15 mouse cellular contexts compared by ENCODE assay signal in genomic region chr6:135370954-135371353, GRCm38 (mm10).
"Had no signal": no experiment of that assay in that cellular context is flagged by ENCODE, and none has a peak within 500 bp of the region (broad histone marks: within the 10 kb centered on the region; RNA-seq: fewer than 3 reads in every experiment).

No protein-coding gene starts in this region.

- H3K27ac ChIP-seq: kidney, postnatal 0 days; limb, embryonic 12.5 days; liver, embryonic 13.5 days; lung, embryonic 15.5 days; midbrain, embryonic 12.5 days; stomach, embryonic 15.5 days had no signal

- H3K4me3 ChIP-seq: limb, embryonic 12.5 days; liver, embryonic 13.5 days; lung, embryonic 15.5 days; midbrain, embryonic 12.5 days; stomach, embryonic 15.5 days had no signal

- H3K9me3 ChIP-seq: limb, embryonic 12.5 days; liver, embryonic 13.5 days; lung, embryonic 15.5 days; midbrain, embryonic 12.5 days; stomach, embryonic 15.5 days had no signal

- H3K36me3 ChIP-seq: limb, embryonic 12.5 days; liver, embryonic 13.5 days; lung, embryonic 15.5 days; midbrain, embryonic 12.5 days; stomach, embryonic 15.5 days had no signal

- H3K27me3 ChIP-seq: lung, embryonic 15.5 days; stomach, embryonic 15.5 days had no signal

- H3K4me1 ChIP-seq: liver, embryonic 13.5 days had no signal

- H3K9ac ChIP-seq: limb, embryonic 12.5 days; liver, embryonic 13.5 days; liver, postnatal 0 days; lung, embryonic 15.5 days; midbrain, embryonic 12.5 days; stomach, embryonic 15.5 days had no signal

- H3K4me2 ChIP-seq: limb, embryonic 12.5 days; liver, embryonic 13.5 days; lung, embryonic 15.5 days; midbrain, embryonic 12.5 days; stomach, embryonic 15.5 days had no signal

- ATAC-seq: liver, postnatal 0 days; midbrain, embryonic 16.5 days had no signal

- DNase-seq: kidney, postnatal 36 days; layer of hippocampus, adult 9-11 months; layer of hippocampus, postnatal 36 days; liver; liver, embryonic 13.5 days; liver, postnatal 0 days; lung, postnatal 14 days; right cerebral cortex, postnatal 14 days; thymus, postnatal 14 days had no signal
